Mouse (Mus musculus): Measurements from ENCODE around the gene Hgfac.

The Hgfac gene

GRCm38 (mm10) chr5:35041268-35041829, at the start of gene Hgfac:
TSS of gene Hgfac (plus strand) at chr5:35041509.
- DNase-seq (ENCODE audit: low read depth): no peak

- no peak for DNase-seq (ENCODE audit: low read depth)
Observed at GRCm38 (mm10) chr5:34998754-34999153, 42.6 kb upstream of the Hgfac start.

DNA sequence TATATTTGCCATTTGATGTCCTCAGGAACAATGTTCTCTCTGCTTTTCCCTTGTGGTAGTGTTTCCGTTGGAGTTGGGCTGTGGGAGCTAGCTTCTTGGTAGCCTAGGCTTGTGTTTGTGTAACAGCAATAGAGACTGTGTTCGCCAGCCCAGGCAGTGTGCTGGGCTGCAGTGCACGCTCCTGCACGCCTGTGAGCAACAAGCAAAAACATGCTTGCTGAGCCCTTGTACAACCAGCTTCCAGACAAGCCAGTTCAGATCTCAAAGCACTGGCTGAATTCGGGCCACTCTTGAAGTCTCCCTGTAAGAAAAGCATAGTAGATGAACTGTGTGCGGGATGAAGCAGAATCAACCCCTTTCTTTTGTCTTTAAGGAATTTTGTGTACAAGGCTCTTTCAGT, 42.0 kb upstream of the Hgfac start:
- no peak for DNase-seq (ENCODE audit: low read depth)

DNA sequence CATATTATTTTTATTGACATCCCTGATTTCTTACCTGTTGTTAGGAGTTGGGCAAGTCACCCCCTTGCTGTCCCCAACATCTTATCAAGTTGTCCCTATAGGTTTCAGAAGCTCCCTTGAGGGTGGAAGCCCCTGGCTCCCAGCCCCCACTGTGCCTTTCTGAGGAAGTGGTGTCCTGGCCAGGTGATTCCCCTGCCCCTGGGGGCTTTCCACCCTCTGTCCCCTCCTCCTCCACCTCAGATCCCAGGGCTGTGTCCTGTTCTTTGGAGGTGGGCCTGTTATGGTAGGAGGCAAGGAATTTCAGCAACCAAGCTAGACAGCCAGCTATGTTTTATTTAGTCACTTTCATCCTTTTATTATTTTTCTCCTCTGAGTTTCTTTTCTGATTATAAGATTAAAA, 41.0 kb upstream of the Hgfac start:
- no peak for DNase-seq (ENCODE audit: low read depth)

DNA sequence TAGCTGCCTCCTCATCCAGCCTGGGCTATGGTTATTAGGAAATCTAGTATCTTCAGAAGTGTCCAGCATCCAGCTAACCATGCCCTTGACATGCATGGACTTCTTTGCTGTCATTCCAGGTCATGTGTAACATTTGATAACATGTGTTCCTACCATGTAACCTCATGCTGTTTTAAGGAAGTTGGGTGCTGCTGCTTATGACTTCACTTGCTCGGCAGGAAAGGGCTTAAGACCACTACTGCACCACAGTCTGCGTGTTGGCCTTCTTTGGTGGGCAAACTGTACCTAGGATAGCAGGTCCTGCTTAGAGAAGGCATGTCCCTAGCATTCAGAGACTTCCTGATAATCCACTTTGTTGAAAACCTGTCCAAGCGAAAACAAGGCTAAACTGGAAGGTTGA, 40.2 kb upstream of the Hgfac start:
- DNase-seq (ENCODE audit: low read depth): no peak

DNA sequence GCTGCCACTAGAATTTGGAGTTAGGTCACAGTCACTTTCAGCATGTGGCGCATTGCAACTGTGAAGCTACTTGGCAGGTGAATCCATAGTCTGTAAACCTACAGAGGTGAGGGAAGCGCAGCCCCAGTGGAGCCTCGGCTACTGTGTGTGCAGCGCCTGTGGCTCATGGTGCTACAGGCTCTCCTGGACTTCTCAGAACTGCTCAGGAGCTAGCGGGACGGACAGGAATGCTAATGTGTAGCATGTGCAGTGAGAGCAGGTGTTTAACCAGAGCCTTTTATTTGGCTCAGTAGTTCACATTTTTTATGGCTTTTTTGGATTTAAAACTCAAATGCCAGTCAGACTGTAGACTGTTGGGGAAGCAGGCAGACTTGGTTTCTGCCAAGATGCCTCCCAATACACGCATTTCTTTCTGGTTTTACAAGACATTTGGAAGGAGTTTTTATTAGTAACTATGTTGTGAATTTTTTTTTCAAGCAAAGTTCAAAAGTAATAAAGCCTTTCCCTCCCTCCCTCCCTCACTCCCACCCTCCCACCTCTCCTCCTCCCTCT, 37.6 kb upstream of the Hgfac start:
- no peak for DNase-seq (ENCODE audit: low read depth)

DNA sequence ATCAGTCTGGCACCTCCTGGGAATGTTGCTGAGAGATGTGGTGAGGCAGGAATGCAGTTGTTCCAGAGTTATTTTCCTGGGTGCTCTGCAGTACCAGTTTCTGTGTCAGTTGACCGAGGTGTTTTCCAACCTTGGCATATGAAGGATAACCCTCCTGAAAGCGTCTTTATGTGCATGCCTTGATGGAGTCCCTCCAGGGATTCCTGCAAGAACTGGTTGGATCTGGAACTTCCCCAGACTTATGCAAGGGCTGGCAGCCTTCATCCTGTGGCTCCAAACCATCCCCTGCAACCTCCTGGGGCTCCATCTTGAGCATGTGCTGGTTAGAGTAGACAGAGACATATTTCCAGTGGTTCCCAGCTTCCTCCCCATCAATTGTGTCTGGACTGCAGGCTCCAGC, 36.5 kb upstream of the Hgfac start:
- no peak for DNase-seq (ENCODE audit: low read depth)

DNA sequence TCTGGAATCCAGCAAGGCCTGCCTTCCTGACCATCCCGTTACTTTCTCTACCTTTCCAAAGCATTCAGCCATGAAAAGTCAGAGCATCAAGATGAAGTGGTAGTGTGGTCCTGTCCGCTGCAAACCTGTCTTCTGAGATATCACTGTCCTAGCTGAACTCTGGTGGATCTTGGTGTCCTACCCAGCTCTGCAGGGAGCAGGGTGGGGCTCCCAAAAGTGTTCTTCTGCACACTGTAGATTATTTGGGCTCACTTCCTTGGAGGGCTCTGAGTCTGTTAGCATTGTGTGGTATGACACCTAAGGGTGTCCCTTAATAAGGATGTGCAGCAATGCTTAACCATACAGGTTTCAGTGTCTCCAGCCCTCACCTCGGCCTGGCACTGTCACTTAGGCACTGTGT, 35.6 kb upstream of the Hgfac start:
- DNase-seq (ENCODE audit: low read depth): no peak

DNA sequence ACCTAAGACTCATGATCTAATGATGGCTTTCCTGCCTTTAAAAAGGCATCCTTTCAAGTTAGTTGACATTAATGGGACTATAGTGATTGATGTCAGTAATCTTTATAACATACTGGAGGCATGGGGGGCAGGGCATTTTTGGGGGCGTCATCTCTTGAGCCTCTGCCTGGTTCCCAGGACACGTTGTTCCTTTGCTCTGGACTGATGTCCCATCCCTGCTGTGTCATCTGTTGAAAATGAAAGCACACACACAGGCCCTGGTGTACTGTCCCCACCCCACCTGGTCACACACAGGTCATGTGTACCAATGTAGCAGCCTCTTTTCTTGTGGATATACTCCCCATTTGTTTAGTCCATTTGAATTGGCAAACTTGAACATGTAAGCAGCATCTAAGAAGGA, 34.7 kb upstream of the Hgfac start:
- DNase-seq (ENCODE audit: low read depth): no peak

DNA sequence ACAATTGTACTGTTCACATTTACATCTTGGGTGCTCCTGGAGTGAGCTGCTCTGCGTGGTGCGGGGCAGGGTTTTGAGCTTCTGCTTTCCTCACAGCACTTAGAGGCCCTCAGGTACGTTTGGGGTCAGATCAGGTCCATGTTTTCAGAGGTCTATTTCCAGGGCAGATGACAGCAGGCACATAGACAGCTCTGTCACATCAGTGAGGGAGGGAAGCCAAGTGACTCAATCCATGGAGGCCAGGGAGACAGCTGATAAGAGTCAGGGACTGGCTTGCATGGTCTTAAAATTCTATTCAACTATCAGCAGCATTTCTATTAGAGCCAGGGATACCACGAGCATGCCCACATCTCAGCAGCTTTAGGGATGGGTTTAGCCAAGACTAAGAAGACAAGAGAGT, 32.1 kb upstream of the Hgfac start:
- DNase-seq (ENCODE audit: low read depth): no peak

DNA sequence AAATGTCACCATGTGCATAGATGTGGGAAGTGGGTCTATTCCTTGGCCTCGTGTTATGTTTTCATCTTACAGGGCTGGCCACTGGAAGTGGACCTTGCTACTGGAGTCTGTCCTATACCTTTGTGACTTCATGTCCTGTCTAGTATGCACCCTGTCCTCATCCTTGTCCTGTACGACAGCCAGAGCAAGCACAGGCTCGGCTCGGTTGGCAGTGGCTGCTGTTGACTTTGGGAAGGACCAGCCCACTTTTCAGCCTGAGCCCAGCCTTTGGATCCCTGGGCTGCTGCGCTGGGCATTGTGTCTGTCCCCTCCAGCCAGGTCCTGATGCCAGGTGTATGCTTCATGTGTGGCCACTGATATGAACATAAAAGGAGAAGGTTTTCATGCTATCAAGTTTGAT, 30.7 kb upstream of the Hgfac start:
- DNase-seq (ENCODE audit: low read depth): no peak

DNA sequence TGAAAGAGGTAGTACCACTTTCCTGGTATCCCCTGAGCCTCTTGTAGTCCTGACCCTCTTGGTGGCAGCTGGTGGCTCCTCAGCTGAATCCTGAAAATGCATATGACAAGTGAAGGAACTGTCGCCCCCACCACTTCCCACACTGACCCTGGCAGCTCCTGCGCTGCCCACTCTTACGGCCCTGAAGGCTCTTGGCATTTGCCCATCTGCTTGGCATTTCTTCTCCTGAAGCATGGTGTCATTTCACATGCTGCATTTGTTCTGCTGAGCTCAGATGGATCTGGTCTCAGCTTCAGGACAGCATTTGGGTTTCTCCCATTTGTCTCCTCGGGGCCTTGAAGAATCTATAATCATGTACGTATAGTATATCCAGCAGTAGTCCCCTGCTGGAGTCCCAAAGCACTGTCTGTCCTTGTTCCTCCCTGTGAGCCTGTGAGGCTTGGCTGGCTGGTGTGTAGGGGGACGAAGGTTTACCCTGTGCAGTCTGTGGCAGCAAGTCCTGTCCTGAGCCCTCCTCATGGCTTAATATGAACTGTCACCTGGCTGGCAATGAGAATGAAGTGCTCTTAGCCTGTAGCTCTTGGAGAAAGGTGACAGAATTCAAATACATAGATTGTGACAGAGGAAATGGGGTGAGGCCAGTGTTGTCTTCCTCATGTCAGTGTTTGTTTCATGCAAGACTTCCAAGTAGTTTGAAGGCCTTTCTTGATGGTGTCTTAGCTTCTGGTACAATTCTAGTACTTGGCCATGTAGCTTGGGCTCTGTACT, 30.0 kb upstream of the Hgfac start:
- no peak for DNase-seq (ENCODE audit: low read depth)

GRCm38 (mm10) chr5:35014036-35014435, 27.3 kb upstream of the Hgfac start:
- DNase-seq (ENCODE audit: low read depth): no peak

- no peak for DNase-seq (ENCODE audit: low read depth)
Observed at GRCm38 (mm10) chr5:35019673-35020300, 21.5 kb upstream of the Hgfac start.

DNA sequence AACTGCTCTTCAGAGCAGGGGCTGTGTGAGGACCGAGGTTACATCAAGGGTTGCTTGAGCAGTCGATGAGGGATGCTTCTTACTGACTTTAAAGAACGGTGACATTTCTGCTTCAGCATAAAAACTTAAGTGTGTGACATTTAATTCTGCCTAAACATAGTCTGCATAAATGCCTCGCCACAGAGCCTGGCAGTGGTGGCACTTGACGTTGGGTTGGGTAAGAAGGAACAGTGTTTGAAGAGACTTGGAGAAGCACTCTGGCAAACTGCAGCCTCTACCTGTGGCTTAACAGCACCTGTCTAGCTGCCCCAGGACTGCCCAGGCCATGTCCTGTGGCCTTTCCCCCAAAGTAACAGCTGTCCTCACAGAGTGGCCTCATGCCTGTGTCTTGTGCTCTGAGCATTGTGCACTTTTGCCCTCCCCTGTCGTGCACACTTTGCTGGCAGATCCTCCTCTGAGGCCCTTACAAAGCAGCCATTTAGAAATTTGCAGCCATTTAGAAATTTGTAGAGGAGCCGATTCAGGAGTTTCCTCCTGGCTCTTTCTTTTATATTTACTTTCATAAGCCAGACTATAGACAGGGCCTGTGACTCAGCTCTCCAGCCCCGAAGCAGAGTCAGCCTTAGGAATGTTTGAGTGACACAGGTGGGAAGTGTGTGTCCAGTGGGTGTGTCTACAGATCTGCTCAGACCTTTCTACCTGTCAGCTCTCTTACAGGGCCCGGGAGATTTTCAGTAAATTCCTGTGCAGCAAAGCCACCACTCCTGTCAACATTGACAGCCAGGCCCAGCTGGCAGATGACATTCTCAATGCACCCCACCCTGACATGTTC, 20.7 kb upstream of the Hgfac start:
- no peak for DNase-seq (ENCODE audit: low read depth)

DNA sequence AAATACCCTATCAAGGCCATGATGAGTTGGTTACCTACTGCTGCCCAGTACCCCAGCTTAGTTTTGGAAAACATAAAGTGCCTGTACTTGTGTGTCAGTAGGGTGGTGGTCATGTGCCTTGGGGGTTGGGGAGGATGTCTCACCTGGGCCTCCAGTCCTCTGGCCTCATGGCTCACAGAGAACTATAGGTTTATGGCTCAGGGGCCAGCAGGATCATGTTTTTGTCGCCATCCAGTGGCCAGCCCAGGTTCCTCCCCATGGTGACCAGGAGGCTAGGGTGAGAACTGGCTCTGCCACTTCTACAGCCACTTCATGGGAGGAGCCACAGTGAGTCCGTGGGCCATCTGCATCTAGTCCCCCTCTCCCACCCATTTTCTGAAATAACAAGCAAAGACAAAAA, 16.3 kb upstream of the Hgfac start:
- no peak for DNase-seq (ENCODE audit: low read depth)

- no peak for DNase-seq (ENCODE audit: low read depth)
Observed at GRCm38 (mm10) chr5:35029303-35029702, 12.0 kb upstream of the Hgfac start.

DNA sequence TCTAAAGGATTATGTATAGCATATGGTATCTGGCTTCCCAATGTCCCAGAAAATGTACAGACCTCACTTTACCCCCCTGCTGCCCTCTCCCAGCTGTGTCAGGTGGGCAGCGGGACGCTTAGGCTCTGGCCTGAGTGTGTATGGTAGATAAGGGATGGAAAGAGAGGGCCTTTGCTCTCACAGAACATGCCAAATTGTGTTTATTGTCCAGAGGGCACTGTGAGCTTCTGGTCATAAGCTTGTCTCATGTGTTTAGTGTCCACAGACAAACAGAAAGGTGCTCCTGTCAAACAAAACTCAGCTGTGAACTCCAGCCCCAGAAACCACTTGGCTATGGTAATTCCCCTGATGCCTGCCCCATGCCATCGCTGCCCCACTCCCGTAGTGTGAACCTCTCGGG, 11.6 kb upstream of the Hgfac start:
- DNase-seq (ENCODE audit: low read depth): no peak

DNA sequence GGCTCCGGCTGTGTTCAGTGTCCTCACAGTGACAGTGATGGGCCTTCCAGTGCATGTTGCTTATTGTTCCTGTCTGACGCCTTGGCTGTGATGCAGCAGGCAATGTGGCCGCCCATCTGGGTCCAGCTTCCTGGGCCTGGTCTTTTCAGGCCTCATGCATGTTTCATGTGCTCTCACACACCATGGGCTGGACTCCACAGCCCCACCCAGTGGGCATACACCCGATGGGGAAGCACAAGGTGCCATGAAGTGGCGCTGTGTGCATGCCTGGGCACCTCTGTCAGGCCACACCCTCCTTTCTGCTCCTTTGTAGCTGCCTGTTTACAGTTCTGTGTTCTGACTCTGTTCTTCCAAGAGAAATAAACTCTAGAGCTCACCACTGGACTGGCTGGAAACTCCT, 8.2 kb upstream of the Hgfac start:
- DNase-seq (ENCODE audit: low read depth): no peak

- no peak for DNase-seq (ENCODE audit: low read depth)
Observed at GRCm38 (mm10) chr5:35033619-35034018, 7.7 kb upstream of the Hgfac start.

- no peak for DNase-seq (ENCODE audit: low read depth)
Observed at GRCm38 (mm10) chr5:35035141-35035540, 6.2 kb upstream of the Hgfac start.

GRCm38 (mm10) chr5:35035795-35036194, 5.5 kb upstream of the Hgfac start:
- peak; percentile 67 for DNase-seq (ENCODE audit: low read depth)
